ENCODE assay signal across 12 mouse cellular contexts in genomic region chr11:63125832-63126456, GRCm38 (mm10). TPM values are rescaled to one million over a fixed set of nuclear protein-coding genes. Genes with fewer than 3 reads are reported as not detected.
DNase-seq lines count a peak whose midpoint lies in the region; ATAC-seq lines count a peak whose summit lies in the region.
"Had no signal": no experiment of that assay in that cellular context is flagged by ENCODE, and none has a peak within 500 bp of the region (broad histone marks: within the 10 kb centered on the region; RNA-seq: fewer than 3 reads in every experiment).

No protein-coding gene starts in this region.

- no peak for DNase-seq in lung, adult 18-20 months
- DNase-seq in gastrocnemius, postnatal 10 days: peak; percentile 67
- DNase-seq in forebrain, embryonic 14.5 days (ENCODE audit: low spot score): no peak
- no peak for DNase-seq in right cerebral cortex, adult 18-20 months
- DNase-seq in right cerebral cortex, postnatal 25 days: no peak
- DNase-seq: adrenal gland, postnatal 25 days; cerebellum, adult 9-11 months had no signal

- no peaks in the 10 kb centered on the region for H3K27me3 ChIP-seq in lung, embryonic 15.5 days
- H3K27me3 ChIP-seq in heart, embryonic 14.5 days (ENCODE audit: control insufficient read depth, insufficient read depth, low read length): no peaks in the 10 kb centered on the region
- H3K27me3 ChIP-seq in stomach, embryonic 14.5 days (ENCODE audit: control insufficient read depth, insufficient read depth, low read length): no peaks in the 10 kb centered on the region
- peaks cover 11% of the 10 kb centered on the region for H3K27me3 ChIP-seq in forebrain, embryonic 14.5 days (replicated peaks; ENCODE audit: control insufficient read depth, insufficient read depth, low read length)

- H3K4me3 ChIP-seq in lung, embryonic 15.5 days: no peak overlapping the region
- H3K4me3 ChIP-seq in heart, embryonic 14.5 days (ENCODE audit: control insufficient read depth in 1 of 2, insufficient read depth in 1 of 2, low read depth in 1 of 2, low read length in 2 of 2): no peak overlapping the region
- H3K4me3 ChIP-seq in stomach, embryonic 14.5 days (ENCODE audit: low read depth, low read length): no peak overlapping the region
- H3K4me3 ChIP-seq in forebrain, embryonic 14.5 days (ENCODE audit: low read depth, low read length): no peak overlapping the region
- H3K4me3 ChIP-seq: megakaryocyte, embryonic 14.5 days had no signal

- H3K4me2 ChIP-seq in lung, embryonic 15.5 days: no peak overlapping the region
- no peak overlapping the region for H3K4me2 ChIP-seq in heart, embryonic 14.5 days (ENCODE audit: low read length)
- H3K4me2 ChIP-seq in stomach, embryonic 14.5 days (replicated peaks; ENCODE audit: low read depth, low read length): no peak overlapping the region
- H3K4me2 ChIP-seq in forebrain, embryonic 14.5 days (ENCODE audit: low read length): no peak overlapping the region

- peaks cover 41% of the 10 kb centered on the region for H3K4me1 ChIP-seq in lung, embryonic 15.5 days
- H3K4me1 ChIP-seq in heart, embryonic 14.5 days (ENCODE audit: control insufficient read depth in 2 of 2, insufficient read depth in 2 of 2, low read length in 2 of 2): peaks cover 21 to 32% of the 10 kb centered on the region in 2 experiments
- H3K4me1 ChIP-seq in stomach, embryonic 14.5 days (ENCODE audit: control insufficient read depth, insufficient read depth, low read length): peaks cover 16% of the 10 kb centered on the region; the same call in 1 of the 2 replicates
- H3K4me1 ChIP-seq in forebrain, embryonic 14.5 days (ENCODE audit: control insufficient read depth, insufficient read depth, low read length): no peaks in the 10 kb centered on the region; the same call in 1 of the 2 replicates
- H3K4me1 ChIP-seq: megakaryocyte, embryonic 14.5 days had no signal

- H3K9me3 ChIP-seq in lung, embryonic 15.5 days: no peaks in the 10 kb centered on the region
- H3K9me3 ChIP-seq in heart, embryonic 14.5 days (ENCODE audit: control insufficient read depth, low read length): no peaks in the 10 kb centered on the region
- no peaks in the 10 kb centered on the region for H3K9me3 ChIP-seq in stomach, embryonic 14.5 days (ENCODE audit: control insufficient read depth, low read depth, low read length)
- H3K9me3 ChIP-seq in forebrain, embryonic 14.5 days (replicated peaks; ENCODE audit: control insufficient read depth, low read length): no peaks in the 10 kb centered on the region
- H3K9me3 ChIP-seq: megakaryocyte, embryonic 14.5 days had no signal

- ATAC-seq in lung, embryonic 15.5 days (ENCODE audit: borderline replicate concordance, extremely low read depth, low FRiP score, low TSS enrichment): peak; percentile 29; the same call in 1 of the 2 replicates
- peak; percentile 24; the same call in 1 of the 2 replicates for ATAC-seq in heart, embryonic 14.5 days (ENCODE audit: insufficient number of reproducible peaks, insufficient read depth, low FRiP score, low read depth)
- ATAC-seq in stomach, embryonic 14.5 days (ENCODE audit: insufficient number of reproducible peaks, insufficient read depth, low FRiP score, low read depth): peak; percentile 61; the same call in 1 of the 2 replicates
- ATAC-seq in forebrain, embryonic 14.5 days: no peak
- ATAC-seq: inflammation-experienced regulatory T-cells, adult 6 months had no signal

- no peak overlapping the region for H3K9ac ChIP-seq in lung, embryonic 15.5 days
- H3K9ac ChIP-seq in heart, embryonic 14.5 days (ENCODE audit: low read length): no peak overlapping the region
- no peak overlapping the region for H3K9ac ChIP-seq in stomach, embryonic 14.5 days (replicated peaks; ENCODE audit: low read depth, low read length)
- H3K9ac ChIP-seq in forebrain, embryonic 14.5 days (ENCODE audit: low read length): no peak overlapping the region

- H3K27ac ChIP-seq in lung, embryonic 15.5 days: no peak overlapping the region
- peak overlapping the region; percentile 39 to 61; a peak in 2 of 4 replicates for H3K27ac ChIP-seq in heart, embryonic 14.5 days (replicated peaks in 1 of 2; ENCODE audit: control insufficient read depth in 1 of 2, insufficient read depth in 1 of 2, low read depth in 2 of 2, low read length in 2 of 2)
- peak overlapping the region; percentile 18; the same call in 1 of the 2 replicates for H3K27ac ChIP-seq in stomach, embryonic 14.5 days (ENCODE audit: low read length)
- H3K27ac ChIP-seq in forebrain, embryonic 14.5 days (ENCODE audit: low read depth, low read length): no peak overlapping the region

- H3K36me3 ChIP-seq in lung, embryonic 15.5 days: no peaks in the 10 kb centered on the region
- H3K36me3 ChIP-seq in heart, embryonic 14.5 days (ENCODE audit: control insufficient read depth, insufficient read depth, low read length): no peaks in the 10 kb centered on the region
- no peaks in the 10 kb centered on the region for H3K36me3 ChIP-seq in stomach, embryonic 14.5 days (ENCODE audit: control insufficient read depth, insufficient read depth, low read length)
- no peaks in the 10 kb centered on the region for H3K36me3 ChIP-seq in forebrain, embryonic 14.5 days (ENCODE audit: control insufficient read depth, insufficient read depth, low read length)

- WGBS in lung, embryonic 15.5 days: 36% methylated on average over 5 of the region's 5 CpGs
- 42% methylated on average over 5 of the region's 5 CpGs for WGBS in heart, embryonic 14.5 days
- WGBS in stomach, embryonic 14.5 days: 61% methylated on average over 5 of the region's 5 CpGs
- WGBS in forebrain, embryonic 14.5 days: 67% methylated on average over 5 of the region's 5 CpGs

RNA-seq across cellular contexts. Expression of gene Pmp22, which starts 2.8 kb away (rescaled TPM):
- polyA plus RNA-seq in lung, embryonic 15.5 days (2015; fragmentation: Nextera tagmentation; extraction: Ambion mirVana): 238 and 261 TPM in 2 replicates
- total RNA-seq in gastrocnemius, postnatal 10 days (2021): 100 to 1,000 TPM; 266 to 376 TPM
- polyA plus RNA-seq in heart, embryonic 14.5 days (2014; fragmentation: Nextera tagmentation; extraction: Ambion mirVana): 88.7 and 95.6 TPM in 2 replicates
- polyA plus RNA-seq in stomach, embryonic 14.5 days (2014; fragmentation: Nextera tagmentation; extraction: Ambion mirVana): 185 and 194 TPM in 2 replicates
- 26.8 and 34.9 TPM in 2 replicates for polyA plus RNA-seq in forebrain, embryonic 14.5 days (2014; fragmentation: Nextera tagmentation; extraction: Ambion mirVana)
- polyA plus RNA-seq: inflammation-experienced regulatory T-cells, adult 6 months had no signal

Comparison
In these comparisons a context has a peak if more than half of its experiments do, and no peak if none do; other contexts are left out.
1. H3K27ac ChIP-seq: peak in heart, embryonic 14.5 days (2 of 2) and stomach, embryonic 14.5 days (single experiment); none in lung, embryonic 15.5 days (single experiment) and forebrain, embryonic 14.5 days (single experiment).